Mouse (Mus musculus) frontal cortex, postnatal 25 days (tissue): ENCODE measurements around the gene Rabgap1l.

ENCODE experiments used
- DNase-seq, 2 experiments: peaks; one replicate each; pipeline ENCODE4 v3.0.0; 2022; ENCODE audit warnings: low spot score in 2 of 2

Gene Rabgap1l

DNA sequence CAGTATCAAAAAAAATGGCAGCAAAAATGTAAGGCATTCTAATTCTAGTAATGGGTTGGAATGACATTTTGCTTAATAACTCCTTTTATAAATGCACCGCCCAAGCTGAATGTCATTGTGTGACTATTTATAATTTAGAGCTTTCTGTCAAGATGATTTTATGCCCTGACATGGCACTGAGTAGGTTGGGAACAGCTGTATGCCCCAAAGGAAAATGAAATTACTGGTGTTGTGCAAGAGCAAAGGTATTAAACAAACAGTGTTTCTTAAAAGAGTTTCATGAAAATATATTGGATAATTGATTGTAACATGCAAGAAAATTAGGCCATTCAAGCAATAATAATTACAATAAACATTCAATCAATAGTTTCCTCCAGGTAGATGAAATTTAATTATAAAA, 198.4 kb downstream of the Rabgap1l start:
- DNase-seq, result no peak

DNA sequence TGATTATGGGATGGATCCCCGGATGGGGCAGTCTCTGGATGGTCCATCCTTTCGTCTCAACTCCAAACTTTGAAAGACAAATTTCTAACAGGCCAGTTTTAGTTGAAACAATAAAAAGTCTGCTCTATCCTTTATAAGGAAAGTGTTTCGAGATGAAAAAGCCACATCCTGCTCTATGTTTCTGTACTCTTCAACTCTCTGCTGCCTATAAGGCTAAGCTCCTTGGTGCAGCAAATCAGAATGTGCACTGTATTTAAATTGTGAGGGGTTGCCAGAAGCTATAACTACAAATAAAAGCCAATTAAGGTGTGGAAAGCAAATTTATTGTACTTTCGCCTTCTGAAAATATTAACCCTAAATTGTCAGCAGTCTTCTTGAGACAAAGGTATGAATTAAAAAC, 198.9 kb downstream of the Rabgap1l start:
- DNase-seq, result no peak

DNA sequence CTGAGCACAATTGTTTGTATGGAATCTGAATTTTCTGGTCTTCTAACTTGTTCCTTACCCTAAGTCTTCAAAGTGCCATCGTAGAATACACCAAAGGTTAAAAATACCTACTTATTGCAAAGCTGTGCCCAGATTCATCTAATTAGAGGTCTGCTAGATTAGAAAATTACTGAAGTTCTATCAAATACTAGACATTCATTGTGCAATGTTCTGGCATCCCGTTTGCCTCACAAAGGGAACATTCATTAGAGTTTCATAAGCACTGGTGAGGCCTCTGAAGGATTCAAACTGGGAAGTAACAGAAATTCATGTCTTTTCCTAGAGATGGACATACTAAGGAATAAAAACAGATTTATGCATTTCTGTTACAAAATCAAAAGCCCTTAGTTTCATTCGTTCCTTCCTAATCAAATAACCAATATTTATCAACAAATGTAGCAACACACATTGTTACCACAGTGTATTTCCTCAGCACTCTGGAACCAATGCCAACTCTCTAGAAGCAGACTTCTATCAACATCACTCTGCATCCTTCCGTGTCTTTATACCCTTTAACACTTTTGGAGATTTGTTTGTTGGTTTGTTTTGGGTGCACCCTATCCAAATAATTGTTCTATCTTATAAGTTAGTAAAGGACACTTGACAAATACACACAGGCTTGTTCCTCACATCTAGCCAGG, 204.0 kb downstream of the Rabgap1l start:
- DNase-seq, result no peak

DNA sequence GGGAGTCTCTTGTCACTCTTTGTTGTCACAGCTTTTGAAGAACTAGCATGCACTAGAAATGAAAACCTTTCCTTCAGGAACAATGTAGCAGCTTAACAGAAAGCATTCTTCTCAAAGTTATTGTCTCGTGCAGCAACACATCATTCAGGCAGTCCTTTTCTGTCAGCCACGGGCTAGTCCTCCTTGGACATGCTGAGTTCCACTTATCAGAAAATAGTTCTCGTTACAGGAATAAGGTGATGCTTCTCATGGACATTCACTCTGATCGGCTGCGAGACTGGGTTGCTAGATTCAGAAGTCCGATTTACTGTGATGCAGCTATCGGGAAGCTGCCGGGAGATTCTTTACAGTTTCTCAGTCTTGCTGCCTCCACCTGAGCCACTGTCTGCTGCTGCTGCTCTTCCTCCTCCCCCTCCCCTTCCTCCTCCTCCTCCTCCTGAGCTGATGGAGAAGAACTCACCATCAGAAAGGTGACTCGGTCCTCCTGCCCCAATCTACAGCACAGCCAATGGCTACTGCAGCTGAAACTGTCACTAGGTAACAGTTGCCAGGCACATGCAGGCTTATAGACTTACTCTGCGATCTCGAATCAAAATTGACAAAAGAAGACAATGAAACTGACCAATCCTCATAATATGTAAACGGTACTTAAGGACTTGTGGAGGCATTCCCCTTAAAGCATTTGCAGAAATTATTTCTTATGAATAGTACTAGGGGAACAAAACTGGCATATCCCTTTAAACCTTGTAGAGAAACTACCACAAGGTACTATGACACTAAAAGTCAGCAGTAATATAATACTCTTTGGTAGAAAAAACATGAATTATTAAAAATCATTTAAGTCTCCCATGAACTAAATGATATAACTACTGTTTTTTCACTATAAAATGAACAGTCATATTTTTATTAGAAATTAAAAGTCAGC, 213.4 kb downstream of the Rabgap1l start:
- no peak for DNase-seq

DNA sequence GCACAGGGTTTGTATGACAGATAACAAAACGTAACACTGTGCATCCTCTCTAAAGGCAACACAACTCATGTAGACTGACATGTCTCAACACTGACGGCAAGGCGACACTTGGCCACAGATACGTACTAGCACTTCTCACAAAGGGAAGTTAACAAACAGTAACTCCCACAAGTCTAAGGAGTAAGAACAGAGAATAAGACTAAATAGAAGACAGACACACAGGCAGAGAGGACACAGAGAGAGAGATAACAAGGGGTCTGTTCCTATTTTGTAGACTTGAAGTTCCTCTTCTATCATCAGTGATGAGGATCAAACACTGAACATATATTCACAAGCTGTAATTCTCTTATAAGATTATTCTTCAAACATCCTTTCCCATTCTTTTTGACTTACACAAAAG, 216.9 kb downstream of the Rabgap1l start:
- no peak for DNase-seq

DNA sequence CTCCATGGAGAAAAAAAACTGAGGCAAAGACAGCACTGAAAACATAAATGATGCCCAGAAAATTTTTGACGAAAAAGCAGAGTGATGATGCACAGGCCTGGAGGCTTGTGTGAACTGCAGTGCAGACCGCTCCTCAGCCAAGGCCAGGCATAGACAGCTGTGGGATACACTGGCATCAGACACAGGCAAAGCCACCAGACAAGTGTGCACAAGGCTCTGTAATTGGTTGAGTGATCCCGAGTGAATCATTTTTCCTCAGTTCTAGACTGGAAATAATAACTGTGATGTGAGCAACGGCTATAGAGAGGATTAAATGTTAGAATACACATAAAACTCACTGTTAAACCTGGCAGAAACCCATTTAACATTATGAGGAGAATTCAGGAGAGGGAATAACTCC, 219.0 kb downstream of the Rabgap1l start:
- no peak for DNase-seq

DNA sequence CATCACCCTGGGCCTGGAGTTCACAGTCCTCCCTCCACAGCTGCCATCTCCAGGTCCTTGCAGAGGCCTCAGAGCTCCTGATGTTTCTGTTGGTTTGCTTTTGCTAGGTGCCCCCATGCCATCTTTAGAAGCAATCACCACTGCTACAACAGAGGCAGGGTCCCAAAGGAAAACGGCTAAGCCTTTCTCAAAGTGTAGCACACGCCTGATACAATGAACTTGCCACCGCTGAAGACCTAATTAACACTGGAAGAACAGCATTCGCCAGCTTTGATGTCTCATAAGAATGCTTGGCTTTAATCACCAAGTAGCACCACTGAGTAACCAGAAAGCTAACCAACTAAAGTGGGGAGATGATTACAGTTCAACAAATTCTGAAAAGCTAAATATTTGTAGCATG, 226.6 kb downstream of the Rabgap1l start:
- no peak for DNase-seq

DNA sequence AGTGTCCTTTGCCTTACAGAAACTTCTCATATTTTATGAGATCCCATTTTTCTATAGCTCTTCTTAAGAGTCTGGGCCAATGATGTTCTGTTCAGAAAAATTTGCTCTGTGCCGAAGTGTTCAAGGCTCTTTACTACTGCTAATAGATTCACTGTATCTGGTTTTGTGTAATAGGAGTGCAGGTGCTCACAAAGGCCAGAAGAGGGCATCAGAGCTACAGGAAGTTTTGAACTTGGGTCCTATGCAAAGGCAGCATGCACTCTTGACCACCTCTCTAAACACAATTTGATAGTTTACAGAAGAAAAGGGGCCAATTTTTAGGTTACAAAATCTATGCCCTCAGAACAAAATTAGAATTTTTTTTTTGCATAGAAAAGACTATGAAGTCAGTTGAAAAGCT, 231.6 kb downstream of the Rabgap1l start:
- DNase-seq, result no peak

DNA sequence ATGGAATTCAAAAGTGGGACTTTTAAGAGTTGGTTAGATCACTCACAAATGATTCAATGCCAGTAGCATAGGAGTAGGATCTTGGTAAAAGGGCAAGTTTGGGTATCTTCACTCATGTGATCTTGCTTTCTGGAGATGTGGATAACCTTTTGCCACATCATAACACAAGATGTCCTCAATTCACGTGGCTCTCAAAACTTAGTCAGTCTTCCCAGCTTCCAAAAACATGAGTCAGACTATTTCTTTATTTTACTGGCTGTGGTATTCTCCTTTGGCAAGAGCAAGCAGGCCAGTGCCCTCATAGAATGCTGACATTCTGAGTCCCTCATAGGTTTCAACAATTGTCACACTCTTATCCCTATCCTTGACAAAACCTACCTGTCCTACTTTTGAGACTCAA, 242.4 kb downstream of the Rabgap1l start:
- DNase-seq, result no peak

DNA sequence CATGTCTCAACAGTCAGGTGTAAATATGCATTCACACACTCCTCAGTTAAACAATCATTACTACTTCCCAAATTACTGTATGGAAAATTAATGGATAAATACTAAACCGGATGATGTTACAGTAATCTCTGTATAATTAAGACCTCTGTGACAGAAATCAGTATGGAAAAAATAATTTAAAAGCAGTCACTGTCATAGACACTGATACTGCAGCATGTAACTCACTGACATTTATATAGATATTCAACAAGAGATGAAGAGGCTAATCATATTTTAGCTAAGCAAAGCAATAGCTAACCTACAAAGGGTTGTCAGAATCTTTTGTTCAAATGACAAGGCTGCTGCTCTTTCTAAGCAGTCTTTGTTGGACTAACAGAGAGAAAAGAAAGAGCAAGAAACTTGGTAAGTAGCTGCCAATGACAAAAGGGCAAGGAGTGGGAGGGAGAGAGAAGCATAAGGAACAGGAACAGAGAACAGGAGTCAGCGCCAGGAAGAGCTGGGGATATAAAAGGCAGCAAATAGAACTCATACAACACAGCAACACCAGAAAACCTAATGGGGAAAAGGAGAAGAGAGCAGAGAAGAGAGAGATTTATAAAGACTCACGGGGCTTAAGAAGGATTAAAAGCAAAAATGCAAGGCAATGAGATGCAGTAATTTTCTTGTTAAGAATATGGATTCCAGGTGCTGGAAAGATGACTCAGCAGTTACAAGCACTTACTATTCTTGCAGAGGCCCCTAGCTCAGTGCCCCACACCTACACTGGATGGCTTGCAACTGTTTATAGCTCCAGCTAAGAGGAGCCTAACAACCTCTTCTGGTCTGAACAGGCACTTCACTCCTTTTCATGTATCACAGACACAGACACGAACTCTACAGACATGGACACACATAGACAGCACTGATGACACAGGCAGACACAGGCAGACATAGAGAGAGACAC, 244.8 kb downstream of the Rabgap1l start:
- no peak for DNase-seq

DNA sequence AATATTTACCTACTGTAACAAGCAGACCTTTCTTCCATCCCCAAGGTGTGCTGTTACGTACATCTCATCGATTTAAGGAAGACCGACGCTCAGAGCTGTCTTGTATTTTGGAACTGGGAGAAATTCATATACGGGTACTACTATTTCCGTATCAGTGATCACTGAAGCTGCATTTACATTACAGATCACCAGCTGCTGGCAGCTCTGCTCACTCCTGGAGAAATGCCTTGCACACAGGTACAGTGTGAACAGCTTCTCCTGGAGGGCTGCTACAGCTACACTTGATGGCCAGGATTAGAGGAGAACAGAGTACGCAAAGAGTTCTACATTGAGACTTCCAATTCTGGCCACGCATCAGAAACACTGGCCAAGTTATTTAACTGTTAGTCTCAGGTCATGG, 257.4 kb downstream of the Rabgap1l start:
- no peak for DNase-seq

DNA sequence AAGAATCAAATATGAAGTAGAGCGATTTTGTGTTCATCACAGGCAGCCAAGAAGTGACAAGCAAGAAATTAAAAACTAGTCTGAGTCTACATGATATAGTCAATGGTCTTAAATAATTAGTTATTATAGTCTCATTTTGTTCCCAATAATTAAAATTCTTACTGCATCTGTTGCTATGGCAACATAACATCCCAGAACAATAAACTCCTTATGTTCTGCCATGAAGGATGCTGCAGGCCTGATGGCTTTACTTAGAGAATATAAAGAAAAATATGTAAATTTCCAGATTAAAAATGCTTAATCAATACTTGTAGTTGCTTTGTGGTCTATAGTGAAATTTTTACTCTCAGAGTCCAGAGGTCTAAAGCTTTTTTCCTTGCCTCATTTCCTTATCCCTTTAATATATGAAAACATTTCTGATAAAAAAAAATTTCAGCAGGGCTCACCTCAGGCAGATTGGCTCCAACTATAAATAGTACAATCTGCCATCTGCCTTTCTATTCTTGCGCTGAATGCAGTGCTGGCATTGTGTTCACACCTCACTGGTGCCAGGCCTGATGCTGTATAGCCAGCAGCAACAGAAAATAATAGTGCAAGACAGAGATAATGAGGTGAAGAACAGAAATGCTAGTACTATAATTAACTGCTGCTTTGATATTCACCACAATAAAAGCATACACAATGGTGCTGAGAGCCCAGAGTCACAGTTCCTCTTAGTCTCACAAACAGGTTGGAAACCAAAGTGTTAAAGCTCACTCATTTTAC, 258.3 kb downstream of the Rabgap1l start:
- DNase-seq, result no peak

DNA sequence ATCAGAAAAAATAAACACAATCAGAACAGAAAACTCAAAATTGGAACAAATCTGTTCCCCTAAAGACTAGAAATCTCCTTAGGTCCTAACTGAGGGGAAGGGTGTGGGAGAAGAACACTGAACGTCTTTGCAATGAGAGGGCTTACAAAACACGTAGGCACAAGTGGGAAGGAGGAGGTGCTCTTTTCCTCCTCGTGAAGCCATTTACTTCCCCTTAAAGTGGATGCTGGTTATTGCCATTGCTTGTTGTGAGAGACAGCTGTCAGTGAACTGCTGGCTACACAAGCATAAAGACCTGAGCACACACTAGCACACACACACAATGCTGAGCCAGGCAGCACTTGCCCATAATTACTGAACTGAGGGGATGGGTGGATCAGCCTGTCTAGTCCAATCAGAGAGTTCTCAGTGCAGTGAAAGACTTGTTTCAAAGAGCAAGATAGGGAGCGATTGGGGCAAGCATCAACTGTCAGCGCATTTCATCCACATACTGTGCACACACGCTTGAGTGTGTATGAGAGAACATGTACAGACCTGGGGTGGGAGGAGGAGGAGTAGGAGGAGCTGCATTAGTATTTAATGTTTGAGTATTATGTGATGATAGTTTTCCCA, 259.7 kb downstream of the Rabgap1l start:
- DNase-seq, result no peak

DNA sequence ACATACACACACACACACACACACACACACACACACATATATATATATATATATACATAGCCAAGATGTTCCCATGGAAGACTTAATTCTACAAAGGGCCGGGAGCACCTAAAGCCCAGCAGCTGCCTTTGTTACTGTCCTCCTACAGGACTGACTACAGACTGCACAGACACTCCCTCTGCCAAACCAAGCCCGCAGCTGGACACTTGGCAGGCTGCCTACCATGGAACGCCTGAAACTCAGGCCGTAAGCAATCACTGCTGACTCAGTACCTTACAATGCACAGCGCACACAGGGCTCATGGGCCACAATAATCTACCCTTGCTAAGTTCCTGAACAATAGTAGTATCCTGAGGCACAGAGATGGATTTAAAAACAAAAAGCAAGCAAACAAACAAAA, 261.6 kb downstream of the Rabgap1l start:
- DNase-seq, result no peak

DNA sequence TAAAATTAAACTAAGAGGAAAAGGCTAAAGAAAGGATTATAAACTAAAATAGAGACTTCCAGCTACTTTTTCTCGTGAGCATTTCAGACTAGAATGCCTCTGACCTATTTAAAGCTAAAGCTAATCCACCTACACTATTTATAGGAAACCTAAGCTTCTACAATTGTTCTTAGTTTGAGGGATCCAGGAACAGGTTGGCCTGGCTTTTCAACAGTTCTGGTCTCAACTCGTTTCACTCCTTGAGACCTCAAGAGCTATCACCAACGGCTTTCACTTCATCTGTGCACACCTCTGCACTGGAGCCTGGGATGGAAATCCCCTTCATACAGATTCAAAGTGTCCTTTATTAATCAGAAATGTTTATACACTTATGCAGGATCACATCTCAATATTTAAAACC, 271.1 kb downstream of the Rabgap1l start:
- no peak for DNase-seq

DNA sequence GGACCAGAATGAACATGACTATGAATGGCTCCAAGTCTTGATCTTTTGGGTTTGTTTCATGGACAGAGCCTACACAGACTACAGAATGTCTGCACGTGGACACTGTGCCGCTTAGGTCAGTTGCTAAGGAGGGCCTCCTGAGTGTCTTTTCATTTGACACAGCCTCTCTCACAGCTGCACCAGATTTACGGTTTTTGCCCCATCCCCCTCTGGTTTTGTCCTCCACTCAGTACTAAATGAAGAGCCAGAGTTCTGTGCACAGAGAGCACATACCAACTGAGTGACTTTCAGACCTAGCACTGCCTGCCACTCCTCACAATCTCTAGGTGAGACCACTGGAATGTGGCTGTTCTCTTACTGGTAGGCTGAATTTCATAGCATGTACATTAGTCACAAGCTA, 272.3 kb downstream of the Rabgap1l start:
- no peak for DNase-seq

DNA sequence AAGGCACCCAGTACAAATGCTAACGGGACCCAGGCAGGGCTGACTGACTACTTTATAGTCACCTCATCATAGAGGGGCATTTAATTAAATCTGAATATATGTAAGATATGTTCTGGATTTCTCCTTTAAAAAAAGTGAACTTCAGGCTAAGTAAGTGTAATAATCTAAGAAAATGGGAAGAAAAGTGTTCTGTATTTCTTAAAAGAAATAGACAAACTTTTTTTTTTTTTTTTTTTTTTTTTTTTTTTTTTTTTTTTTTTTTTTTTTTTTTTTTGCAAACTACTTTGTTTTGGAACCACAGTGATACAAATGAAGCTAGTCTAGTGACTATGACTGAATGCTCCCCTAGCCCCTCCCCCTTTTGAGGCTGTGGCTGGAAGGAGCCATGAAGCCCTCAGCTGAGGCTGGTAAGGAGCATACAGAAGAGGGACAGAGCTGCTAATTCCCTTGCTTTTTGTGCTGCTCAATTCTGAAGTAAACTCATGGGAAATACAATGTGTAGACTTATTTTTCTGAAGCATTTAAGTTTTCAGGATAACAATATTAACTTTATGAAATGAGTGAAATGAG, 273.0 kb downstream of the Rabgap1l start:
- DNase-seq, result no peak

DNA sequence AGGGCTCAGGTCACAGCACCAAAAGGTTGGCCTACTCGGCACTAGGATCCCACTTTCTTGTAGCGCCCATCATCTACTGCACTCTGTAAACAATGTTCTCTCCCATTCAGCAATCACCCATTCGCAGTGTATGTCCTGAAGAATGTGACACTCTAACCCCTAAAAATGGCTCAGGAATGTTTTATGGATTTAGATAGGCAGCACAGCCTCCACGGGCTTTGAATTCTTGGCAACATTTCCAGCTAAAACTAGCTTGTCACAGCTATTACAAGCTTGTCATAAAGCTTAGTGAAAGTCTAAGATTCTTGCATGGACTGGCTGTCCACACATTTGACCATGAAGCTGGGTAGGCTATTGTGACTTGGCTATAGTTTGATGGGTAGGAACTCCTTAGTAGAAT, 274.5 kb downstream of the Rabgap1l start:
- no peak for DNase-seq

DNA sequence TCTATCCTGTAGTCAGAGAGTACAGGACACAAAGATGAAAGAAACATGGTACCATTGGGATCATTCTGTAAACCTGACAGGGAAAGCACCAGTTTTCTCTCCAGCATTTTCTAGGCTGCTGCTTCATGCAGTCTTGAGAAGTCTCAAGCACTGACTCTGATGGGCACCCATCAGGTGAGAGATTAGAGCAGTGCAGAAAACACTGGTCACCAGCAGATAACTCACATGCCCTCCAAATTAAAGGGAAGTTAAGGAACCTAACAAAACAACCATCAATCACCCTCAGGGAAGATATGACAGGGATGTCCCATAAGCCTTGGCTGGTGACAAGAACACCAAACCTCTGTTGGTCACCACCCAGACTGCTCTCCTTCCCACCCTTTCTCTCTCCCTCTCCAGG, 285.2 kb downstream of the Rabgap1l start:
- DNase-seq, result no peak

DNA sequence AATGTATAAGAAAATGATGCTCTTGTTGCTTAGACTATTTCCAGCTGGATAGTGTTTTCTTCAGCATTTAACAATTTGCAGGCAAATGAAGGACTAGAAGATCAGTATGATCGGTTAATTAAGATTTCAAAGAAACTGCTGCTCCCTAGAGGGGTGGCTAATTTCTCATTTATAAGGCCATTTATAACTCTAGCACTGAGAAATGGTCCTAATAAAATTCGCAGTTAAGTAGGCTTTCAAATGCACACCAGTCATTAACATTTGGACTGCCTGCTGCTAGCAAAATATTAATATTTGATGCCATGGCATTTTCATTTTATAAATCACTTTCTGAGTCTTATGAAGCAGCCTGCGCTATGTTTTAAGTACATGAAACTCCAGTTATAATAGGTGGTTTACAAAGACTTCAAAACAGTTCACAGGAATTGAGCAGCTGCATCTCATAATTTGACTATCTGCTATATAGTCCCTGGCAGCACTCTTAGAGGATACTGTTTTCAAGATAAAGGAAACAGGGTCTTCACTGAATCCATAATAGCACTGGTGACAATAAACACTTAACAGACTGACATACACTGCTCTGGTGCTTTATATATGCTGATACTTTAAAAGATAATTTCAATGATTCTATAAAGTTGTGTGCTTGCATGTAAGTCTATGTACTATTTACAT, 296.0 kb downstream of the Rabgap1l start:
- no peak for DNase-seq
